Mouse (Mus musculus) mouse trophoblast stem cell (cell line): ENCODE results near the gene Adamts6.

Experiments
- in situ Hi-C, 2 experiments: fragments of 300-500 bp; cut with MseI, MboI; formaldehyde crosslinking; loops; 2 replicates in 1 of 2; 3 replicates in 1 of 2; pipeline ENCODE4 v1.15.1; 2025

Adamts6 gene

DNA sequence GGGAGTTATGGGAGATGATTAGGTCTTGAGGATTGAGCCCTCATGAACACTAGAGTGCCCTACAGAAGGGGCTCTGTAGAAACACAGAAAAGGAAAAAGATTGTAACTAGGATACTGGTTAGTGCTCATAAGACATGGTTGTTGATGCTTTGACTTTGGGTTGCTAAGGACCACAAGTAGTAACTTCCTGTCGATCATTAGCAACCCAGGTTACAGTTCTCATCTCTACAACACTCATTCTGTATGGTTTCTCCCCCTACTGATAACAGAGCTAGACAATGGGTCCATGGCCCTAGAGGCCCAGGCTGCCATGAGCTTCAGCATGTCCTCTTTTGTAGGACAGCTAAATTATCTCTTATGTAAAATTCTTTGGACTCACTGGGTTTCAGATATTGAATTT is 227.4 kb downstream of the Adamts6 start:
- in situ Hi-C loops = no loop called here

DNA sequence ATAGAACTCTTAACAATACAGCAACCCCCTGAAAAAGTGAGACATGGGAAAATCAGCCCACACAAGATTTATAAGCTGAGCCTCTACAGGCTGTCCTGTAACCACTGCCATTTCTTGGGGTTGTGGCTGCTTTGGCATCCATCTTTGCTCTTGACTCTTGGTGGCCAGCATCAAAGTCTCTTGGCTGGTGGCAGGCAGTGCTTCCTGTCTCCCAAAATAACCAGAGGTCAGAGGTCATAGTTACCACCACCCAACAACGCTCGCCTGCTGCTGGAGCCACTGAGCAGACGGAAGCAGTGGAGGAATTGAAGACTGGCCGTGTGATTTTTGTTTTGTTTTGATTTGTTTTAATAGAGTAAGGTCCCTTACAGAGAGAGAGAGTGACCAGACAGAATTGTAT is 228.5 kb downstream of the Adamts6 start:
- in situ Hi-C loops = no loop called here

GRCm38 (mm10) chr13:104516766-104517364 is 229.2 kb downstream of the Adamts6 start:
- in situ Hi-C loops = no loop called here

- in situ Hi-C loops = no loop called here
These were observed 230.1 kb downstream of the Adamts6 start for GRCm38 (mm10) chr13:104517638-104518311.

DNA sequence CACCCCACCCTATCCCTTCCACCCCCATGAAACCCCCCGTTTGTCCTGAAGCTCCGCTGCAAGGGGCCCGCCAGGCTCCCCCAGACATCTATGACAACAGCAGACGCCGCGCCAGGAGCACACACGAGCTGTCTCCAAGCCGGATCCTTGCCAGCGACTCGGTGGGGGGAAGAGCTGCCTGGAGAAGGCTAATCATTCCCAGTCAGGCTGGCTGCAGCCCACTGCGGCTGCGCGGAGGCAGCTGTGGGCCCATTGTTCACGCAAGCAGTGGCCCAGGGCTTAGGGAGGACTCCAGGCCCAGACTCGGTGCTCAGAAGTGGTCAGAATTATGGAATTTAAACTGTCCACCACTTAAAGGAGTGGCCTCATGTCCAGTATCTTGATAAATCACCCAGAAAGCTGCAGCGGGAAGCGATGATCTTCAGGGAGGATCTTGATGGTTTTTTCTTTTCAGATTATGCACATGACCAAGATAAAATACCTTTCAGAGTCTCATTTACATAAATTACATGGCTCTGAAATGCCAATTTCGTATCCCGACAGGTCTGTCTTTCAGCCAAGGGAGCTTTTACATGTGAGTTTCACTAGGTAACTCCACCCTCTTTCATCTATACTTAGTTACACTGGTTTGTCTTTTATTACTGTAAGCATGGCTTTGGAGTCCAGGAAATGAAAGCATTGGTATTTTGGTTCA is 230.8 kb downstream of the Adamts6 start:
- in situ Hi-C loops = no loop called here

DNA sequence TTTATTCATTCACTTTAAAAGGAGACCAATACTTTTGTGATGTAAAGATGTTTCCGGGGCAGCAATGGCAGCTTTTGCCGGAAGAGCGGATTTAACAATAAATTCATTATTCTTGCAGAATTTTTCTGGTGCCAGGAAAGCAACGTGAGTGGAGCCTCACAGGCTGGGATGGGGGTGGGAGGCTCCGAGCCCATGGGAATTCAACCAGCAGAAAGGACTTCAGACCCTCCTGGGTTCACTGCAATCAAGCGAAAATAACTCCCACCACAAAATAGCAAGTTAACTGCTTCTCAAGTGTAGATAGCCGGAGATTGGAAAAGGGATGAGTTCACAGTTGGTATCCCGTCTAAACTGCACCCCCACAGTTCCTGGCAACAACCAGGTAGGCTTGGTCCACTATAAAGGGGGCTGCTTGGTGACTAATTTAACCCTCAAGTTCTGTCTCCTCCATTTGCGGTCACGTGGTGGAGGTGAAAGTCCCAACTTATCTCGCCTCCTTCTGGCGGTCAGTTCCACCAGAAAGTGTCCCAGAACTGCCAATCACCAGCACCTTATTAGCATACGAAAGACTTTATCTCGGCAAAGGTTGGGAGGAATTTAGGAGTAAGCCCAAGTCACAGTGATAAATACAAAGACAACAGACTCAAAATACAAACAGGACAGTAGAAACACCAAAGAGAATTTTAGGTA is 231.5 kb downstream of the Adamts6 start:
- in situ Hi-C loops = no loop called here

DNA sequence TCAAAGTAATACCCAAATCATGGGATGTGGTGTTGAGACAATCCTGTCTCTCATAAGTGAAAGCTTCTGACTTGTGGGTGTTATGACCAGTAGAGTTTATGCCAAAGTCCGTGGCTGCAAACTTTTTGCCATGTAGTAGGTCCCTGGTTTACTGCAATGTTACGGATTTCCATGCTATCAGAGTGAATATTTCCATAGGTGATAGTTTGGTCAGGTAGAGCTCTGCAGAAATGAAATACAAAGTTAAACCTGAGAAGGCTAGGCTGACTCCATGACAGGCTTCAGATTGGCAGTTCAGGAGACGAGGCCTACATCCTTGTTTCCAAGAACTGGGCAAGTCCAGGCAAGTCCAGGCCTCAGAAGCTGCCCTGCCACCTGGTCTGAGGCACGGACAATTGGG is 232.3 kb downstream of the Adamts6 start:
- in situ Hi-C loops = no loop called here

- in situ Hi-C loops = no loop called here
These were observed 232.8 kb downstream of the Adamts6 start for GRCm38 (mm10) chr13:104520461-104520860.

- in situ Hi-C loops = no loop called here
These were observed 233.9 kb downstream of the Adamts6 start for GRCm38 (mm10) chr13:104521532-104521931.

DNA sequence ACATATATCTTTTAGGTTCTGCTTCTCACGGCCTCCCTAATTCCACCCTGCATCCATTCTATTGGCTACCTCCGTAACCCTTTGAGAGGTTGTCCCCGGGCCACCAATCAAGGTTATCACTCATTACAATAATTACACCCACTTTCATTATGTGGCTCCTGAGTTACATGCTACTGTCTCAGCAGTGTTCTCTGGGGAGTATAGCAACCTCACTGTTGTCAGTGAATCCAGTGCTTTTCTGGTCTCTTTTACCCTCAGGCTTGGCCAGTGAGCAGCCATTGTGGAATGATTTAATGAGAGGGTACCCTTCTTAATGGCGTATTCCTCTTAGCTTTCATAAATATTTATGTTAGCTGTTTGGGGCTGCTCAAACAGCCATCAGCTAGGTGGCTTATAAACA is 238.0 kb downstream of the Adamts6 start:
- in situ Hi-C loops = no loop called here

DNA sequence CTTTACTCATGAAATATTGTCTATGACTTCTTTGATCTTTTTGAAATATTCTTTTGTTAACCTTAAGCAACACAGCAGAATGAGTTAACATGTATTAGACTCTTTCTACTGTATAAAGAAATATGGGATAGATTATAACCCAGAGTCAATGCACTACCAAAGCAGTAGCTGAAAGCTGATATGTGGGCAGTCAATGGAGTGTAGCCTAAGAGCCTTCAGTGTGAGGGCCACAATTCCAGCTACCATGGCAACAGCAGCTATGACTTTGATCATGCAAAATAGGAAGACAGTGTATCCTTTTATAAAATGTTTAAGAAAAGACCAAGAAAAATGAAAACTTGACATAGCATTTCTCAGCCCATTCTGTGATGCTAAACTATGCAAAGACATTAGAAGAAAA is 241.6 kb downstream of the Adamts6 start:
- in situ Hi-C loops = no loop called here

DNA sequence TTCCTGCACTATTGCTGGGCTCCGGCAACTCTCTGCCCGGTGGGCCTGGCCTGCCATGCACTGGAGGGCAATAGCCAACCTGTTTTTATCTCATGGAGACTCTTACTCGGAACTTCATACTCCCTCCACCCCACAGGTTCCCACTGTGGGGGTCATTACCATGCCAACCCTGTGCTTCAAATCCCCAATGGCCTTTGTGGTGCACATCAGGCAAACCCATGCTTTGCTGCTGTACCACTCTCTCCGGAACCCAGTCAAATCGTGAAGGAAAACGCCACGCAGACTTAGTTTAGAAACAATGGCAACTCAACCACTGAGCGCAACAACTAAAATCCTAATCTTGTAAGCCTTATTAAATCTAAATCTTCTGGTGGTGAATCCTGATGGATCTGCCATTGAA is 244.2 kb downstream of the Adamts6 start:
- in situ Hi-C loops = no loop called here

GRCm38 (mm10) chr13:104532723-104533122 is 245.1 kb downstream of the Adamts6 start:
- in situ Hi-C loops = no loop called here

GRCm38 (mm10) chr13:104533806-104534495 is 246.3 kb downstream of the Adamts6 start:
- in situ Hi-C loops = no loop called here

GRCm38 (mm10) chr13:104540861-104541398 is 253.3 kb downstream of the Adamts6 start:
- in situ Hi-C loops = no loop called here

GRCm38 (mm10) chr13:104542123-104542758 is 254.6 kb downstream of the Adamts6 start:
- in situ Hi-C loops = no loop called here

- in situ Hi-C loops = no loop called here
These were observed 255.1 kb downstream of the Adamts6 start for GRCm38 (mm10) chr13:104542759-104543141.
